Mouse (Mus musculus) megakaryocyte, embryonic 14.5 days (primary cell): Measurements from ENCODE around the gene Adgrg7.

Experiments
- FLI1 ChIP-seq: IDR thresholded peaks from 2 replicates; pipeline ENCODE4 v1.6.1; 2012; ENCODE audit warnings: low read length, inconsistent platforms, mixed read lengths
- GATA1 ChIP-seq: IDR thresholded peaks from 3 replicates; pipeline ENCODE4 v1.6.1; 2012; ENCODE audit warnings: mixed read lengths, low read length, inconsistent platforms, borderline replicate concordance

- TF ChIP-seq GATA1 (no peak), FLI1 (no peak)
Measured at GRCm38 (mm10) chr16:56831986-56832385, 36.3 kb upstream of the Adgrg7 start.
